Mouse (Mus musculus) adrenal gland, adult 8-10 months (tissue): ENCODE data around the gene Casq2. TPM values are rescaled to one million over a fixed set of nuclear protein-coding genes. Genes with fewer than 3 reads are reported as not detected.

Experiments
- DNase-seq: peaks from one replicate; pipeline ENCODE4 v3.0.0; 2022
- total RNA-seq, 4 experiments: library from RNA; stranded (reverse); gene quantifications; 2 replicates each; pipeline ENCODE4 v1.2.4; 2022

The Casq2 gene
- total RNA-seq, 4 experiments from 2014 or later: 0.54 to 1.3 (median 1.2) TPM

- no peak for DNase-seq
Measured at GRCm38 (mm10) chr3:102194291-102195051, 108.3 kb downstream of the Casq2 start.

- DNase-seq: no peak
Measured at GRCm38 (mm10) chr3:102195762-102196161, 109.5 kb downstream of the Casq2 start.

Other genes starting within 250 kb of the Casq2 start
- 1 to 10 TPM in 2 of 4 experiments, under 1 TPM in 1, not detected in 1; 0.35 to 2.2 (median 1.5) TPM for gene Mab21l3, start 237.5 kb upstream of the Casq2 start, total RNA-seq
- gene Slc22a15, start 162.0 kb upstream of the Casq2 start, total RNA-seq: 10 to 100 TPM in 2 of 4 experiments, 1 to 10 TPM in 2; 6.7 to 18.1 (median 12.5) TPM
- gene Nhlh2, start 76.3 kb upstream of the Casq2 start, total RNA-seq: not detected
- 10 to 100 TPM; 25.7 to 40.5 (median 29.8) TPM for gene Vangl1, start 118.3 kb downstream of the Casq2 start, total RNA-seq